Mouse (Mus musculus): ENCODE measurements around the gene Rars2. TPM values are rescaled to one million over a fixed set of nuclear protein-coding genes. Genes with fewer than 3 reads are reported as not detected.

Rars2 gene
- total RNA-seq, 1 experiment: 31.5 TPM

DNA sequence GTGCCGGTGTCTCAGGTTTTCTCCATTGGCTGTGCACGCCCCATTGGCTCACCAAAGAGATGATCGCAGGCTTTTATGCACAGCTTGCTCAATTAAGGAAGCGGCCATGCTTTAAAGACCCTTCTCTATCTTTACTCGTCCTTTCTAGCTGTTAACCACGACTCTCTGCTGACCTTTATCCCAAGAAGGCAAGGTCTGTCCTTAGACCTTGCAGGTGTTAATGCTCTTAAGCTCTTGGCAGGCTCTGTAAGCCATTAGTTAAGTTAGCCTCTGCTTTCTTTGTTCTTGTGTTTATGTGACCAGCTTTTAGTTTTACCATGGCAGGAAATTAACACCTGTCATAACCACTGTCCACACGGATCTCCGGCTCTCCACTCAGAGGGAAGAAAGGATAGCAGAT is 1.4 kb downstream of the Rars2 start:
- TF ChIP-seq MAFK (IDR thresholded peaks at IDR 0.05; ENCODE audit: insufficient read depth, low read depth, low read length): no peak
- no peak for TF ChIP-seq CHD2 (IDR thresholded peaks at IDR 0.05; ENCODE audit: low read depth, low read length)
- TF ChIP-seq HCFC1 (IDR thresholded peaks at IDR 0.05; ENCODE audit: borderline replicate concordance, insufficient read depth, low read length): no peak
- TF ChIP-seq ZC3H11A (IDR thresholded peaks at IDR 0.05; ENCODE audit: borderline replicate concordance, low read depth, low read length): no peak
- TF ChIP-seq ZNF384 (IDR thresholded peaks at IDR 0.05; ENCODE audit: low read depth, low read length): no peak
- Histone ChIP-seq H3K4me1 (ENCODE audit: control insufficient read depth in 2 of 2, insufficient read depth in 2 of 2, low read length in 2 of 2, poor library complexity in 1 of 2) (peaks cover 0 to 2% of the 10 kb centered on the region in 2 experiments; a peak in 1 of 4 replicates), H3K9me3 (ENCODE audit: control insufficient read depth, insufficient read depth, low read depth, low read length) (no peaks in the 10 kb centered on the region), H3K36me3 (ENCODE audit: control insufficient read depth, insufficient read depth, low read length, poor library complexity, severe bottlenecking) (no peaks in the 10 kb centered on the region; the same call in 1 of the 2 replicates), H3K9ac (ENCODE audit: insufficient read depth, low read depth, low read length, poor library complexity, severe bottlenecking) (peak overlapping the region; percentile 90; the same call in 1 of the 2 replicates), H3K4me3 (ENCODE audit: insufficient read depth in 1 of 2, low read depth in 1 of 2, low read length in 2 of 2, poor library complexity in 1 of 2, severe bottlenecking in 1 of 2) (peak overlapping the region; percentile 91 to 96; a peak in 3 of 4 replicates), H3K27ac (ENCODE audit: insufficient read depth, low read depth, low read length, poor library complexity, severe bottlenecking) (no peak overlapping the region)
- in situ Hi-C loops (cut with MboI; ENCODE audit: low sequenced_read_pairs in 2 of 2, unreplicated experiment in 2 of 2): no loop called here
- no peak for DNase-seq (ENCODE audit: low read depth, low spot score)

DNA sequence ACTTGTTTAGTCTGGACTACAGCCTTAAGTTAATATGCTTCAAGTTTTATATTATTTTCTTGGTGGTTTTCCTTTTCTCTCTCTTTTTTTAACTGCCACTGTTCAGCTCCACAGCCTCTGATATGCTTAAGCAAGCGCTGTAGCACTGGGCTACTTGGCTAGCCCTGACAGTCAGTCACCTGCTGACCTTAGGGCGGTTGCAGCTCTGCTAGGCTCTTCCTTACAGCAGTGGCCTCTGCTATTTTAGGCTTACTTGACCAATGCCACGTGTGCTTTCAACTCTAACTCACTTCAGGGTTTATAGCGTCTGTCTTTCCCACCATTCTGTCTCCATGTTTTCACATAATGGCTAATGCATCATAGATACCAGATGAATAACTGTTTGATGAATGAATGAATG is 10.8 kb downstream of the Rars2 start:
- TF ChIP-seq ZC3H11A (IDR thresholded peaks at IDR 0.05; ENCODE audit: borderline replicate concordance, low read depth, low read length) (no peak), HCFC1 (IDR thresholded peaks at IDR 0.05; ENCODE audit: borderline replicate concordance, insufficient read depth, low read length) (no peak), CHD2 (IDR thresholded peaks at IDR 0.05; ENCODE audit: low read depth, low read length) (no peak), ZNF384 (IDR thresholded peaks at IDR 0.05; ENCODE audit: low read depth, low read length) (no peak), MAFK (IDR thresholded peaks at IDR 0.05; ENCODE audit: insufficient read depth, low read depth, low read length) (no peak)
- no peak overlapping the region for H3K4me3 ChIP-seq (ENCODE audit: insufficient read depth in 1 of 2, low read depth in 1 of 2, low read length in 2 of 2, poor library complexity in 1 of 2, severe bottlenecking in 1 of 2)
- DNase-seq (ENCODE audit: low read depth, low spot score): no peak
- peaks cover 9% of the 10 kb centered on the region for H3K36me3 ChIP-seq (ENCODE audit: control insufficient read depth, insufficient read depth, low read length, poor library complexity, severe bottlenecking)
- H3K4me1 ChIP-seq (ENCODE audit: control insufficient read depth in 2 of 2, insufficient read depth in 2 of 2, low read length in 2 of 2, poor library complexity in 1 of 2): no peaks in the 10 kb centered on the region
- no peak overlapping the region for H3K9ac ChIP-seq (ENCODE audit: insufficient read depth, low read depth, low read length, poor library complexity, severe bottlenecking)
- in situ Hi-C loops (cut with MboI; ENCODE audit: low sequenced_read_pairs in 2 of 2, unreplicated experiment in 2 of 2): no loop called here
- no peak overlapping the region for H3K27ac ChIP-seq (ENCODE audit: insufficient read depth, low read depth, low read length, poor library complexity, severe bottlenecking)
- no peaks in the 10 kb centered on the region for H3K9me3 ChIP-seq (ENCODE audit: control insufficient read depth, insufficient read depth, low read depth, low read length)

DNA sequence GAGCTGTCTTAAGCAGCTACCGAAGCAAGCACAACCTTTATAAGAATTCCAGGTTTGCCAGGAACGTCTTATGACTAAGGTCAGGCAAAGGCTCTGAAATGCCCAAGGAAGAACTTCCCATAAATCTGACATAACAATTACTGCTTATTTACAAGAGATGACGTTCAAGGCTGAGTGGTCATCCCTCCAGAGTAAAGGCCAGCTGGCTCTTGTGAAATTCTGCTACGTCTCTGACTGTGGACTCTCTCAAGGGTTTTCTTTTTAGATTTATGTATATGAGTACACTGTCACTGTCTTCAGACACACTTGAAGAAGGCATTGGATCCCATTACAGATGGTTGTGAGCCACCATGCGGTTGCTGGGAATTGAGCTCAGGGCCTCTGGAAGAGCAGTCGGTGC is 11.6 kb downstream of the Rars2 start:
- in situ Hi-C loops (cut with MboI; ENCODE audit: low sequenced_read_pairs in 2 of 2, unreplicated experiment in 2 of 2): no loop called here

DNA sequence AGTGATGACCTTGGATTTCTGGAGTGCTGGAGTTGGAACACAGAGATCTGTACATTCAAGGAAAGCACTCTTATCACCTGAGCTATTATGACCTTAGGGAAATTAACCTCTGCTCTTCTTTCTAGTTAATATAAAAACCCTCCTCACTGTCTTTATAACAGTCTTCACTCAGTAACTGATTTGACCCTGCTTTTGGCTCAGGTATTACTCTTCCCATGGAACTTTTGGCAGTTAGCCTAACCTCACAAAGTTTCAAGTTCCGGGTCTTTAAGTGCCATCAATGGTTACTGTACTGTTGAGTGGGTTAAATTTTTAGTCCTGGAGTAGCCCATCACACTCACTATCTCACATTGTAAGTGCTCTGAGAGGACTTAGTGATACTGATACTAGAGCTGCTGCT is 15.2 kb downstream of the Rars2 start:
- peaks cover 13% of the 10 kb centered on the region for H3K36me3 ChIP-seq (ENCODE audit: control insufficient read depth, insufficient read depth, low read length, poor library complexity, severe bottlenecking)
- in situ Hi-C loops (cut with MboI; ENCODE audit: low sequenced_read_pairs in 2 of 2, unreplicated experiment in 2 of 2): no loop called here
- TF ChIP-seq MAFK (IDR thresholded peaks at IDR 0.05; ENCODE audit: insufficient read depth, low read depth, low read length) (no peak), ZC3H11A (IDR thresholded peaks at IDR 0.05; ENCODE audit: borderline replicate concordance, low read depth, low read length) (no peak), CHD2 (IDR thresholded peaks at IDR 0.05; ENCODE audit: low read depth, low read length) (no peak), ZNF384 (IDR thresholded peaks at IDR 0.05; ENCODE audit: low read depth, low read length) (no peak), HCFC1 (IDR thresholded peaks at IDR 0.05; ENCODE audit: borderline replicate concordance, insufficient read depth, low read length) (no peak)
- no peaks in the 10 kb centered on the region for H3K4me1 ChIP-seq (ENCODE audit: control insufficient read depth in 2 of 2, insufficient read depth in 2 of 2, low read length in 2 of 2, poor library complexity in 1 of 2)
- H3K4me3 ChIP-seq (ENCODE audit: insufficient read depth in 1 of 2, low read depth in 1 of 2, low read length in 2 of 2, poor library complexity in 1 of 2, severe bottlenecking in 1 of 2): no peak overlapping the region
- H3K9me3 ChIP-seq (ENCODE audit: control insufficient read depth, insufficient read depth, low read depth, low read length): no peaks in the 10 kb centered on the region
- no peak for DNase-seq (ENCODE audit: low read depth, low spot score)
- H3K27ac ChIP-seq (ENCODE audit: insufficient read depth, low read depth, low read length, poor library complexity, severe bottlenecking): no peak overlapping the region
- no peak overlapping the region for H3K9ac ChIP-seq (ENCODE audit: insufficient read depth, low read depth, low read length, poor library complexity, severe bottlenecking)

More for the DNA sequence above, 11.6 kb downstream of the Rars2 start:
- TF ChIP-seq ZNF384 (IDR thresholded peaks at IDR 0.05; ENCODE audit: low read depth, low read length): no peak
- no peaks in the 10 kb centered on the region for H3K9me3 ChIP-seq (ENCODE audit: control insufficient read depth, insufficient read depth, low read depth, low read length)
- no peaks in the 10 kb centered on the region for H3K4me1 ChIP-seq (ENCODE audit: control insufficient read depth in 2 of 2, insufficient read depth in 2 of 2, low read length in 2 of 2, poor library complexity in 1 of 2)
- no peak for DNase-seq (ENCODE audit: low read depth, low spot score)
- H3K36me3 ChIP-seq (ENCODE audit: control insufficient read depth, insufficient read depth, low read length, poor library complexity, severe bottlenecking): peaks cover 9% of the 10 kb centered on the region
- no peak overlapping the region for H3K4me3 ChIP-seq (ENCODE audit: insufficient read depth in 1 of 2, low read depth in 1 of 2, low read length in 2 of 2, poor library complexity in 1 of 2, severe bottlenecking in 1 of 2)
- H3K9ac ChIP-seq (ENCODE audit: insufficient read depth, low read depth, low read length, poor library complexity, severe bottlenecking): no peak overlapping the region
- no peak overlapping the region for H3K27ac ChIP-seq (ENCODE audit: insufficient read depth, low read depth, low read length, poor library complexity, severe bottlenecking)

DNA sequence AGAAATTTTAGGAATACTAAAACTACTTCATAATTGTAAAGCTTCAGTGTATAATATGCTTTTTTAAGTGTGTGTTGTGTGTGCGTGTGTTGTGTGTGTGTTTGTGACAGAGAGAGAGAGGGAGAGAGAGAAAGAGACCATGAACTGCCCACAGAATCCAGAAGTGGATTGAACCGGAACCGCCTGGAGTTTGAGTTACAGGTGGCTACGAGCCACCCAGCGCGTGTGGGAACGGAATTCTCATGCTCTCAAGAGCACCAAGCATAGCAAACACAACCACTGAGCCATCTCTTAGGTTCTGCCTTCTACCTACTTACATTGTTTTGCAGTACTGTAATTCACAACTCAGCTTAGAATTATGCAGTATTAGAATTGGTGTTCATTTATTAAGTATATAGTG is 19.4 kb downstream of the Rars2 start:
- Histone ChIP-seq H3K9me3 (ENCODE audit: control insufficient read depth, insufficient read depth, low read depth, low read length) (no peaks in the 10 kb centered on the region), H3K4me1 (ENCODE audit: control insufficient read depth in 2 of 2, insufficient read depth in 2 of 2, low read length in 2 of 2, poor library complexity in 1 of 2) (no peaks in the 10 kb centered on the region), H3K4me3 (ENCODE audit: insufficient read depth in 1 of 2, low read depth in 1 of 2, low read length in 2 of 2, poor library complexity in 1 of 2, severe bottlenecking in 1 of 2) (no peak overlapping the region), H3K27ac (ENCODE audit: insufficient read depth, low read depth, low read length, poor library complexity, severe bottlenecking) (no peak overlapping the region), H3K36me3 (ENCODE audit: control insufficient read depth, insufficient read depth, low read length, poor library complexity, severe bottlenecking) (peaks cover 8% of the 10 kb centered on the region), H3K9ac (ENCODE audit: insufficient read depth, low read depth, low read length, poor library complexity, severe bottlenecking) (no peak overlapping the region)
- TF ChIP-seq ZNF384 (IDR thresholded peaks at IDR 0.05; ENCODE audit: low read depth, low read length) (no peak), HCFC1 (IDR thresholded peaks at IDR 0.05; ENCODE audit: borderline replicate concordance, insufficient read depth, low read length) (no peak), CHD2 (IDR thresholded peaks at IDR 0.05; ENCODE audit: low read depth, low read length) (no peak), MAFK (IDR thresholded peaks at IDR 0.05; ENCODE audit: insufficient read depth, low read depth, low read length) (no peak), ZC3H11A (IDR thresholded peaks at IDR 0.05; ENCODE audit: borderline replicate concordance, low read depth, low read length) (no peak)
- no peak for DNase-seq (ENCODE audit: low read depth, low spot score)
- in situ Hi-C loops (cut with MboI; ENCODE audit: low sequenced_read_pairs in 2 of 2, unreplicated experiment in 2 of 2): no loop called here

Measured in ES-E14 (cell line).